Mouse (Mus musculus) embryonic facial prominence, embryonic 11.5 days (tissue): ENCODE measurements around the gene Hmox2. TPM values are rescaled to one million over a fixed set of nuclear protein-coding genes. Genes with fewer than 3 reads are reported as not detected.

Experiments used
- ATAC-seq: fragments of 200-750 bp; cut with Nextera tagmentation; replicated peaks from 2 replicates; pipeline ENCODE4 v1.8.0; 2017; ENCODE audit warnings: low read depth; ENCODE audit not compliant: insufficient number of reproducible peaks, low FRiP score, low TSS enrichment
- DNase-seq: peaks from one replicate; pipeline ENCODE4 v3.0.0-alpha.2; 2015; ENCODE audit warnings: low spot score
- H3K27ac ChIP-seq: fragments of 300-500 bp; sonication (generic); replicated peaks from 2 replicates; pipeline ENCODE4 v1.5.1; 2014; ENCODE audit warnings: mild to moderate bottlenecking, low read depth, low read length, control low read depth
- H3K27me3 ChIP-seq: fragments of 300-500 bp; sonication (generic); 2 replicates; pipeline ENCODE4 v1.6.1; 2014; ENCODE audit warnings: mild to moderate bottlenecking, low read length, moderate library complexity, mixed read lengths; ENCODE audit not compliant: control insufficient read depth, insufficient read depth
- H3K36me3 ChIP-seq: fragments of 300-500 bp; sonication (generic); replicated peaks from 2 replicates; pipeline ENCODE4 v1.6.1; 2014; ENCODE audit warnings: low read depth, mild to moderate bottlenecking, low read length, moderate library complexity, mixed read lengths; ENCODE audit not compliant: control insufficient read depth, insufficient read depth
- H3K4me1 ChIP-seq: fragments of 300-500 bp; sonication (generic); 2 replicates; pipeline ENCODE4 v1.6.1; 2014; ENCODE audit warnings: low read length, mixed read lengths; ENCODE audit not compliant: control insufficient read depth, insufficient read depth
- H3K4me2 ChIP-seq: fragments of 300-500 bp; sonication (generic); 2 replicates; pipeline ENCODE4 v1.6.1; 2014; ENCODE audit warnings: low read depth, mild to moderate bottlenecking, control low read depth, low read length, moderate library complexity
- H3K4me3 ChIP-seq: fragments of 300-500 bp; sonication (generic); 2 replicates; pipeline ENCODE4 v1.5.1; 2014; ENCODE audit warnings: low read depth, low read length, control low read depth
- H3K9ac ChIP-seq: fragments of 300-500 bp; sonication (generic); replicated peaks from 2 replicates; pipeline ENCODE4 v1.6.1; 2014; ENCODE audit warnings: mild to moderate bottlenecking, control low read depth, low read length
- H3K9me3 ChIP-seq: fragments of 300-500 bp; sonication (generic); replicated peaks from 2 replicates; pipeline ENCODE4 v1.6.1; 2016; ENCODE audit warnings: mild to moderate bottlenecking, low read length, inconsistent platforms, mixed read lengths; ENCODE audit not compliant: control insufficient read depth
- WGBS: fragments of 180-500 bp; shearing (Covaris S2); extraction: QIAGEN DNeasy Blood & Tissue Kit; methylation state at CpG from one replicate; pipeline ENCODE4 v1.1.7; 2014; 5-methylcytosine and 5-hydroxymethylcytosine counted together
- polyA plus RNA-seq: library from polyadenylated mRNA; unstranded; fragments of >200 nt; fragmentation: Nextera tagmentation; extraction: Ambion mirVana; gene quantifications from 2 replicates; pipeline ENCODE4 v1.2.1, GENCODE M21; 2014

Gene Hmox2
- polyA plus RNA-seq, 1 experiment from 2014 or later = 110 TPM

- no peaks in the 10 kb centered on the region for H3K9me3 ChIP-seq
- H3K27ac ChIP-seq = peak within 1 kb of the TSS; percentile 87
- H3K4me3 ChIP-seq = peak within 1 kb of the TSS; percentile 50
- under 1% methylated on average over 51 of the region's 51 CpGs for WGBS
- H3K4me1 ChIP-seq = peaks cover 3% of the 10 kb centered on the region; the same call in 1 of the 2 replicates
- no peaks in the 10 kb centered on the region for H3K36me3 ChIP-seq
- no peaks in the 10 kb centered on the region for H3K27me3 ChIP-seq
- peak within 1 kb of the TSS; percentile 81 for H3K9ac ChIP-seq
- H3K4me2 ChIP-seq = peak within 1 kb of the TSS; percentile 74
- DNase-seq = peak; percentile 98
- ATAC-seq = peak; percentile 96
These were observed 63.8 kb downstream of the Hmox2 start, which contains the start of gene Cdip1 for GRCm38 (mm10) chr16:4789810-4790559. Gene Cdip1, minus strand, starts transcription at chr16:4790292.

- ATAC-seq (no peak), DNase-seq (no peak)
- Histone ChIP-seq H3K36me3 (no peaks in the 10 kb centered on the region), H3K4me1 (peaks cover 3% of the 10 kb centered on the region; the same call in 1 of the 2 replicates), H3K4me2 (no peak overlapping the region), H3K9me3 (no peaks in the 10 kb centered on the region), H3K4me3 (no peak overlapping the region), H3K9ac (no peak overlapping the region), H3K27ac (no peak overlapping the region), H3K27me3 (no peaks in the 10 kb centered on the region)
- WGBS = 69% methylated on average over 2 of the region's 2 CpGs
These were observed 65.2 kb downstream of the Hmox2 start for GRCm38 (mm10) chr16:4791332-4791731.

GRCm38 (mm10) chr16:4796631-4797030 is 70.5 kb downstream of the Hmox2 start:
- 83% methylated on average over 4 of the region's 4 CpGs for WGBS
- Histone ChIP-seq H3K27ac (no peak overlapping the region), H3K4me3 (no peak overlapping the region), H3K4me2 (no peak overlapping the region), H3K36me3 (no peaks in the 10 kb centered on the region), H3K27me3 (no peaks in the 10 kb centered on the region), H3K4me1 (no peaks in the 10 kb centered on the region), H3K9me3 (no peaks in the 10 kb centered on the region), H3K9ac (no peak overlapping the region)
- DNase-seq = no peak
- ATAC-seq = no peak

Other genes with a start within 250 kb of the Hmox2 start
- 26.6 and 32.7 TPM in 2 replicates for gene Srl, start 184.5 kb upstream of the Hmox2 start, polyA plus RNA-seq
- 27.2 and 28.6 TPM in 2 replicates for gene Tfap4, start 166.5 kb upstream of the Hmox2 start, polyA plus RNA-seq
- 19.9 and 21.2 TPM in 2 replicates for gene Glis2, start 131.6 kb upstream of the Hmox2 start, polyA plus RNA-seq
- gene Pam16, start 101.4 kb upstream of the Hmox2 start, polyA plus RNA-seq = 103 and 105 TPM in 2 replicates
- gene Vasn, start 86.4 kb upstream of the Hmox2 start, polyA plus RNA-seq = 10.9 and 14.1 TPM in 2 replicates
- 56.9 and 58.3 TPM in 2 replicates for gene Dnaja3, start 86.4 kb upstream of the Hmox2 start, polyA plus RNA-seq
- 12.2 and 12.8 TPM in 2 replicates for gene Coro7, start 46.6 kb upstream of the Hmox2 start, polyA plus RNA-seq
- 190 and 192 TPM in 2 replicates for gene Nmral1, start 7.0 kb upstream of the Hmox2 start, polyA plus RNA-seq
- gene Cdip1, start 63.9 kb downstream of the Hmox2 start, polyA plus RNA-seq = 76.1 and 80.8 TPM in 2 replicates
- 0.28 TPM in 1 of 2 replicates, not detected in the other for gene 4930562C15Rik, start 109.1 kb downstream of the Hmox2 start, polyA plus RNA-seq
- 26.2 and 26.4 TPM in 2 replicates for gene Ubald1, start 154.0 kb downstream of the Hmox2 start, polyA plus RNA-seq
- gene Mgrn1, start 159.9 kb downstream of the Hmox2 start, polyA plus RNA-seq = 67.9 and 72.2 TPM in 2 replicates
- 155 and 164 TPM in 2 replicates for gene Nudt16l1, start 212.4 kb downstream of the Hmox2 start, polyA plus RNA-seq
- 32.4 and 39.7 TPM in 2 replicates for gene Anks3, start 237.8 kb downstream of the Hmox2 start, polyA plus RNA-seq